Mouse (Mus musculus) E14TG2a.4 (cell line): ENCODE measurements around the gene Lman1l.

Source experiments
- CTCF ChIP-seq: conservative IDR thresholded peaks from 2 replicates; pipeline ENCODE4 v1.5.1; 2014; ENCODE audit warnings: low read length
- NANOG ChIP-seq: IDR thresholded peaks from 2 replicates; pipeline ENCODE4 v1.6.1; 2014; ENCODE audit warnings: borderline replicate concordance, low read length, mixed read lengths
- POU5F1 ChIP-seq: IDR thresholded peaks from 2 replicates; pipeline ENCODE4 v1.6.1; 2014; ENCODE audit warnings: low read length, borderline replicate concordance

DNA sequence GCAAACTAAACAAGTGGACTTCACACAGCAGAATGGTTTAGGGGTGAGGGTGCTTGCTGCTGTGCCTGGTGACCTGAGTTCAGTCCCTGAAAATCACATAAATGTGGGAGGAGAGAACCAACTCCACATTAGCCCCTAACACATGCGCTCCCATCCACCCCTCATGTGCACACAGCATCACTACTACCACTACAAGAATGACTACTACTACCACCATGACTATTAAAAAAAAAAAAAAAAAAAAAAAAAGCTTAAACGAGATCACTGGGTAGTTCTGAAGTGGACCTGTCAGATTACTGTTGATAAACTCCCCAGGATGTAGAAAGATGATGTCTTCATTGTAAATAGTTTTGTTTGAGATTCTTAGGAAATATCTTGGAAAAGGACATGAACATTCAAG is 61.0 kb downstream of the Lman1l start:
- no peak for TF ChIP-seq CTCF
- TF ChIP-seq NANOG: no peak
- no peak for TF ChIP-seq POU5F1
